10 mouse cellular contexts compared by ENCODE assay signal in the genomic region with DNA sequence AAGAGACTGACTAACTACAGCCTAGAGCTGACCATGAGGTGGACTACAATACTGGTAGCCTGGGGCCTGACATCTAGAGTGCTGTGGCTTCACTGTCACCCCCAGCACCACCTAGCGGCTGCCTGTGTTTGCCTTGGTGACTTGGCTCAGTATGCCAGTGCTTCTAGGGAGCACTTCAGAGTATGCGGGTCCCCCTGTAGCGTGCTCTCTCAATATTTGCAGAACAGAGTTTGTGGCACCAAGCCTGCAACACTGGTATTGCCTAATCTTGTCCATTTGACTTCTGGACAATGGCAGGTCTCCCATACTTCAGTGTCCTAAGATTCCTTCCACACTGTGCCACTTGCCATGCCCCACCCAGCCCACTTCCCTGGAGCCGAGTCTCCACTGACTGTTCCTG.
DNase-seq lines count a peak whose midpoint lies in the region; ATAC-seq and TF ChIP-seq lines count a peak whose summit lies in the region.
"Had no signal": no experiment of that assay in that cellular context is flagged by ENCODE, and none has a peak within 500 bp of the region (broad histone marks: within the 10 kb centered on the region; RNA-seq: fewer than 3 reads in every experiment).

No protein-coding gene starts in this region.

- H3K4me1 ChIP-seq in intestine, postnatal 0 days (replicated peaks; ENCODE audit: control insufficient read depth, insufficient read depth, low read length), result no peaks in the 10 kb centered on the region
- peaks cover 11% of the 10 kb centered on the region; the same call in 1 of the 2 replicates for H3K4me1 ChIP-seq in intestine, embryonic 16.5 days (ENCODE audit: control insufficient read depth, insufficient read depth, low read length)
- no peaks in the 10 kb centered on the region for H3K4me1 ChIP-seq in ES-Bruce4 (ENCODE audit: control insufficient read depth, insufficient read depth, low read length)
- H3K4me1 ChIP-seq in embryonic facial prominence, embryonic 12.5 days, result peaks cover 11% of the 10 kb centered on the region; the same call in 1 of the 2 replicates
- H3K4me1 ChIP-seq in lung, postnatal 0 days (ENCODE audit: insufficient read depth, low read depth, low read length), result no peaks in the 10 kb centered on the region; the same call in 1 of the 2 replicates
- H3K4me1 ChIP-seq in limb, embryonic 10.5 days, result peaks cover 32% of the 10 kb centered on the region

- H3K36me3 ChIP-seq in intestine, postnatal 0 days (ENCODE audit: control insufficient read depth, insufficient read depth), result peaks cover 49% of the 10 kb centered on the region
- H3K36me3 ChIP-seq in intestine, embryonic 16.5 days (ENCODE audit: control insufficient read depth, insufficient read depth, low read length), result 0 out of 2 replicates have a peak, but pooled peaks cover 3% of the 10 kb centered on the region
- no peaks in the 10 kb centered on the region for H3K36me3 ChIP-seq in ES-Bruce4 (ENCODE audit: control insufficient read depth, insufficient read depth, low read length, poor library complexity, severe bottlenecking)
- peaks cover under 1% of the 10 kb centered on the region; the same call in 1 of the 2 replicates for H3K36me3 ChIP-seq in embryonic facial prominence, embryonic 12.5 days
- H3K36me3 ChIP-seq in lung, postnatal 0 days (ENCODE audit: insufficient read depth, low read length), result no peaks in the 10 kb centered on the region
- peaks cover 19% of the 10 kb centered on the region for H3K36me3 ChIP-seq in limb, embryonic 10.5 days
- H3K36me3 ChIP-seq: heart, embryonic 12.5 days had no signal

- peak; percentile 38 for DNase-seq in lung, postnatal 0 days (ENCODE audit: low spot score)
- no peak for DNase-seq in limb, embryonic 10.5 days (ENCODE audit: low spot score)
- DNase-seq in gastrocnemius, adult 18-20 months (ENCODE audit: low spot score), result no peak
- DNase-seq: spleen, adult 18-20 months had no signal

- TF ChIP-seq EP300 in ES-Bruce4 (IDR thresholded peaks at IDR 0.05; ENCODE audit: insufficient read depth, low read depth, low read length), result no peak
- no peak for TF ChIP-seq EP300 in lung, postnatal 0 days (IDR thresholded peaks at IDR 0.05)

- H3K4me2 ChIP-seq in intestine, postnatal 0 days (replicated peaks; ENCODE audit: low read depth), result no peak overlapping the region
- H3K4me2 ChIP-seq in intestine, embryonic 16.5 days (ENCODE audit: low read depth, low read length), result no peak overlapping the region
- H3K4me2 ChIP-seq in embryonic facial prominence, embryonic 12.5 days (replicated peaks), result no peak overlapping the region
- H3K4me2 ChIP-seq in lung, postnatal 0 days (replicated peaks; ENCODE audit: low read depth, low read length), result no peak overlapping the region
- H3K4me2 ChIP-seq: heart, embryonic 12.5 days had no signal

- WGBS in intestine, postnatal 0 days, result 66% methylated on average over 4 of the region's 4 CpGs
- 80% methylated on average over 4 of the region's 4 CpGs for WGBS in intestine, embryonic 16.5 days
- WGBS in embryonic facial prominence, embryonic 12.5 days, result 84% methylated on average over 4 of the region's 4 CpGs
- 52% methylated on average over 4 of the region's 4 CpGs for WGBS in lung, postnatal 0 days
- WGBS in limb, embryonic 10.5 days, result 63% methylated on average over 4 of the region's 4 CpGs

- TF ChIP-seq POLR2A in ES-Bruce4 (IDR thresholded peaks at IDR 0.05; ENCODE audit: insufficient read depth, low read length), result no peak

- H3K27ac ChIP-seq in intestine, postnatal 0 days (ENCODE audit: low read depth, low read length), result no peak overlapping the region
- no peak overlapping the region for H3K27ac ChIP-seq in intestine, embryonic 16.5 days (ENCODE audit: low read length)
- no peak overlapping the region for H3K27ac ChIP-seq in ES-Bruce4 (ENCODE audit: insufficient read depth, low read length)
- H3K27ac ChIP-seq in embryonic facial prominence, embryonic 12.5 days, result no peak overlapping the region
- H3K27ac ChIP-seq in lung, postnatal 0 days (ENCODE audit: low read length), result no peak overlapping the region
- H3K27ac ChIP-seq in limb, embryonic 10.5 days, result no peak overlapping the region

- TF ChIP-seq CTCF in intestine, postnatal 0 days (IDR thresholded peaks at IDR 0.05; ENCODE audit: low read depth), result peak; percentile 52
- peak; percentile 51 for TF ChIP-seq CTCF in ES-Bruce4 (IDR thresholded peaks at IDR 0.05; ENCODE audit: low read depth, low read length)
- TF ChIP-seq CTCF in lung, postnatal 0 days (IDR thresholded peaks at IDR 0.05), result peak; percentile 65

- H3K9me3 ChIP-seq in intestine, postnatal 0 days (ENCODE audit: control insufficient read depth), result no peaks in the 10 kb centered on the region
- H3K9me3 ChIP-seq in intestine, embryonic 16.5 days (ENCODE audit: control insufficient read depth, low read length), result no peaks in the 10 kb centered on the region
- H3K9me3 ChIP-seq in ES-Bruce4 (replicated peaks; ENCODE audit: control insufficient read depth, insufficient read depth, low read length, poor library complexity, severe bottlenecking), result no peaks in the 10 kb centered on the region
- H3K9me3 ChIP-seq in embryonic facial prominence, embryonic 12.5 days, result no peaks in the 10 kb centered on the region
- H3K9me3 ChIP-seq in lung, postnatal 0 days (ENCODE audit: low read length), result no peaks in the 10 kb centered on the region
- H3K9me3 ChIP-seq in limb, embryonic 10.5 days (replicated peaks), result no peaks in the 10 kb centered on the region
- H3K9me3 ChIP-seq: heart, embryonic 12.5 days had no signal

- H3K4me3 ChIP-seq in intestine, postnatal 0 days (ENCODE audit: low read depth, low read length), result no peak overlapping the region
- no peak overlapping the region for H3K4me3 ChIP-seq in intestine, embryonic 16.5 days (ENCODE audit: low read length)
- no peak overlapping the region for H3K4me3 ChIP-seq in ES-Bruce4 (ENCODE audit: low read depth, low read length)
- no peak overlapping the region for H3K4me3 ChIP-seq in embryonic facial prominence, embryonic 12.5 days
- no peak overlapping the region for H3K4me3 ChIP-seq in lung, postnatal 0 days (ENCODE audit: low read depth, low read length)
- H3K4me3 ChIP-seq in limb, embryonic 10.5 days, result no peak overlapping the region
- H3K4me3 ChIP-seq: heart, embryonic 12.5 days had no signal

- H3K27me3 ChIP-seq in intestine, postnatal 0 days (replicated peaks; ENCODE audit: control insufficient read depth, insufficient read depth, low read length), result no peaks in the 10 kb centered on the region
- no peaks in the 10 kb centered on the region for H3K27me3 ChIP-seq in intestine, embryonic 16.5 days (replicated peaks; ENCODE audit: control insufficient read depth, insufficient read depth, low read length)
- no peaks in the 10 kb centered on the region for H3K27me3 ChIP-seq in ES-Bruce4 (ENCODE audit: control insufficient read depth, insufficient read depth, low read length, poor library complexity, severe bottlenecking)
- H3K27me3 ChIP-seq in embryonic facial prominence, embryonic 12.5 days, result no peaks in the 10 kb centered on the region
- no peaks in the 10 kb centered on the region for H3K27me3 ChIP-seq in lung, postnatal 0 days (replicated peaks; ENCODE audit: insufficient read depth, low read length)
- H3K27me3 ChIP-seq in limb, embryonic 10.5 days (ENCODE audit: low read depth, poor library complexity, severe bottlenecking), result no peaks in the 10 kb centered on the region
- H3K27me3 ChIP-seq: heart, embryonic 12.5 days; Patski had no signal

- no peak for ATAC-seq in intestine, postnatal 0 days
- ATAC-seq in intestine, embryonic 16.5 days, result no peak
- 0 out of 2 replicates have a peak, but pooled peaks have one; percentile 13 for ATAC-seq in embryonic facial prominence, embryonic 12.5 days (ENCODE audit: insufficient number of reproducible peaks, insufficient read depth, low FRiP score, low TSS enrichment)
- ATAC-seq in lung, postnatal 0 days, result peak; percentile 72
- ATAC-seq: Patski had no signal

- H3K9ac ChIP-seq in intestine, postnatal 0 days (ENCODE audit: low read depth, low read length), result no peak overlapping the region
- H3K9ac ChIP-seq in intestine, embryonic 16.5 days (ENCODE audit: low read depth, low read length), result no peak overlapping the region
- H3K9ac ChIP-seq in ES-Bruce4 (ENCODE audit: low read depth, poor library complexity, severe bottlenecking), result no peak overlapping the region
- no peak overlapping the region for H3K9ac ChIP-seq in embryonic facial prominence, embryonic 12.5 days
- no peak overlapping the region for H3K9ac ChIP-seq in lung, postnatal 0 days (replicated peaks; ENCODE audit: low read depth)
- H3K9ac ChIP-seq: heart, embryonic 12.5 days had no signal

Comparison
In these comparisons a context has a peak if more than half of its experiments do, and no peak if none do; other contexts are left out.
1. ATAC-seq: peak in embryonic facial prominence, embryonic 12.5 days (single experiment) and lung, postnatal 0 days (single experiment); none in intestine, postnatal 0 days (single experiment) and intestine, embryonic 16.5 days (single experiment).
2. Peak in every context shown above with its lines, with median percentiles within 50 percentile points of each other: CTCF ChIP-seq.